Mouse (Mus musculus): ENCODE data around the gene Olfr870. TPM values are rescaled to one million over a fixed set of nuclear protein-coding genes. Genes with fewer than 3 reads are reported as not detected.
"Not testable (repeated sequence)": the region's sequence is repeated elsewhere in the genome, so short reads cannot be mapped to it uniquely, and the experiment has no call there.

The Olfr870 gene
- not detected for total RNA-seq (2021)

- DNase-seq: no peak
- intact Hi-C loops (cut with DNase I): no loop called here
Observed at GRCm38 (mm10) chr9:20173957-20174356, at the start of gene Olfr870. Olfr870 (minus strand) TSS chr9:20174057.

GRCm38 (mm10) chr9:20211907-20212306, 38.0 kb upstream of the Olfr870 start, which contains the start of gene Olfr871:
Olfr871 (plus strand) TSS chr9:20212207.
- intact Hi-C loops (cut with DNase I): no loop called here
- DNase-seq: no peak

GRCm38 (mm10) chr9:20211477-20211876, 37.6 kb upstream of the Olfr870 start:
- no peak for DNase-seq
- intact Hi-C loops (cut with DNase I): no loop called here

GRCm38 (mm10) chr9:20210812-20211211, 37.0 kb upstream of the Olfr870 start:
- intact Hi-C loops (cut with DNase I): no loop called here
- no peak for DNase-seq

- intact Hi-C loops (cut with DNase I); DNase-seq: not testable (repeated sequence)
Observed at GRCm38 (mm10) chr9:20203413-20203984, 29.6 kb upstream of the Olfr870 start.

GRCm38 (mm10) chr9:20202131-20202530, 28.3 kb upstream of the Olfr870 start:
- no peak for DNase-seq
- intact Hi-C loops (cut with DNase I): no loop called here

- no peak for DNase-seq
- intact Hi-C loops (cut with DNase I): loop anchor here (2.0 kb wide), 1 partner anchor 19 kb away; no protein-coding TSS in a partner anchor
Observed at GRCm38 (mm10) chr9:20179463-20179862, 5.6 kb upstream of the Olfr870 start.

- intact Hi-C loops (cut with DNase I): no loop called here
- DNase-seq: no peak
Observed at GRCm38 (mm10) chr9:20149706-20150105, 24.2 kb downstream of the Olfr870 start.

- DNase-seq: no peak
- intact Hi-C loops (cut with DNase I): no loop called here
Observed at GRCm38 (mm10) chr9:20128709-20129108, 45.1 kb downstream of the Olfr870 start, which contains the start of gene Olfr869. Olfr869 (plus strand) TSS chr9:20129009.

Other genes starting within 250 kb of the Olfr870 start
- gene Olfr866, start 146.0 kb downstream of the Olfr870 start, total RNA-seq (2021): not detected
- gene Olfr867, start 116.5 kb downstream of the Olfr870 start, total RNA-seq (2021): not detected
- gene Olfr868, start 75.4 kb downstream of the Olfr870 start, total RNA-seq (2021): not detected
- gene Olfr869, start 45.0 kb downstream of the Olfr870 start, total RNA-seq (2021): not detected
- not detected for gene Olfr871, start 38.1 kb upstream of the Olfr870 start, total RNA-seq (2021)
- gene Olfr872, start 63.1 kb upstream of the Olfr870 start, total RNA-seq (2021): not detected
- not detected for gene Olfr39, start 108.3 kb upstream of the Olfr870 start, total RNA-seq (2021)
- gene Olfr873, start 124.5 kb upstream of the Olfr870 start, total RNA-seq (2021): not detected
- gene Olfr18, start 162.0 kb upstream of the Olfr870 start, total RNA-seq (2021): under 1 TPM in 1 of 2 experiments, not detected in 1; 0.10 TPM
- 10 to 100 TPM; 13.2 to 15.2 TPM for gene Zfp560, start 211.1 kb upstream of the Olfr870 start, total RNA-seq (2021)